Mouse (Mus musculus) heart, postnatal 14 days (tissue): ENCODE results near the gene Nudt15. TPM values are rescaled to one million over a fixed set of nuclear protein-coding genes. Genes with fewer than 3 reads are reported as not detected.

Experiments used
- DNase-seq, 2 experiments: peaks; one replicate each; pipeline ENCODE4 v3.0.0; 2021 to 2022
- intact Hi-C: fragments of 180-260 bp; cut with DNase I; formaldehyde crosslinking; loops from one replicate; pipeline ENCODE4 v1.15.1; 2025
- total RNA-seq, 2 experiments: library from RNA; stranded (reverse); gene quantifications; 2 replicates each; pipeline ENCODE4 v1.2.3; 2021

Gene Nudt15
- total RNA-seq, 2 experiments from 2014 or later = 7.7 to 9.0 TPM

- intact Hi-C loops = loop anchor here (2.0 to 5.0 kb wide), 3 partner anchors 90 to 367 kb away; partner anchors contain the start of genes Itm2b and Rb1
- DNase-seq = peak in 1 of 2 experiments; percentile 48
These were observed 73.4 kb downstream of the Nudt15 start for GRCm38 (mm10) chr14:73474636-73475093.

DNA sequence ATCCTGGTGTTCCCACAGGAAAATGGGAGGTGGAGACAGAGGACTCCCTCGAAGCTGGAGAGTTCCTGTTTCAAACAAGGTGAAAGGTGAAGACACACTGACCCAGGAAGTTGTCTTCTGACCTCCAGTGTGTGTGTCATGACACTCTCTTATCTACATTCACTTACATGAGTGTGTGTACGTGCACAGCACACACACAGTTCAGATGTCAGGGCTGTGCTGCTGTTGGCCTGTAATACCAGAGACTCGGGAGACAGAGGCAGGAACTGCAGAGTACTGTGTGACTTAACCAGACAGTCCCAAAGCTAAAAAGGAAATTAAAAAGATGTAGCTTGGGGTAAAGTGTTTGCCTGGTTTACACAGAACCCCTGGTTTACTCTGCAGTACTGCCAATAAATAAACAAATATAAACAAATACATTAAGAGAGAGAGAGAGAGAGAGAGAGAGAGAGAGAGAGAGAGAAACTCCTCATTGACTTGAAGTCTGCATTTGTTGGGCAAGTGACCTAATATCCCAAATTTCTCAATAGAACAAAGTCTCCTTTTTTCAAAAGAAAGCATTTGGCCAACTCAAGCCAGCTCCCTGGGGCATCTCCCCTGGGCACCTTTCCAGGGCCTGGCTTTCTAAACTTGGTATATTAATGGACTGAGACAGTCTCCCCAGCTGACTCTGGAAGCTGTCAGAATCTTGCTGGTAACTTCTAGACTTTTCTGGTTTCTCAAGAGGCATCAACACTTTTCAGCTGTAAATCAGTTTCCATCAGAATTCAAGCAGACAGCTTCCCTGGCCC is 74.2 kb downstream of the Nudt15 start:
- peak; percentile 70 to 75 for DNase-seq
- intact Hi-C loops = loop anchor here (2.0 to 5.0 kb wide), 3 partner anchors 89 to 367 kb away; partner anchors contain the start of genes Itm2b and Rb1

GRCm38 (mm10) chr14:73472205-73472604 is 75.8 kb downstream of the Nudt15 start:
- no peak for DNase-seq
- intact Hi-C loops = loop anchor here (5.0 kb wide), 1 partner anchor 365 kb away; no protein-coding TSS in a partner anchor

GRCm38 (mm10) chr14:73470593-73470992 is 77.4 kb downstream of the Nudt15 start:
- intact Hi-C loops = loop anchor here (5.0 kb wide), 1 partner anchor 363 kb away; no protein-coding TSS in a partner anchor
- no peak for DNase-seq

DNA sequence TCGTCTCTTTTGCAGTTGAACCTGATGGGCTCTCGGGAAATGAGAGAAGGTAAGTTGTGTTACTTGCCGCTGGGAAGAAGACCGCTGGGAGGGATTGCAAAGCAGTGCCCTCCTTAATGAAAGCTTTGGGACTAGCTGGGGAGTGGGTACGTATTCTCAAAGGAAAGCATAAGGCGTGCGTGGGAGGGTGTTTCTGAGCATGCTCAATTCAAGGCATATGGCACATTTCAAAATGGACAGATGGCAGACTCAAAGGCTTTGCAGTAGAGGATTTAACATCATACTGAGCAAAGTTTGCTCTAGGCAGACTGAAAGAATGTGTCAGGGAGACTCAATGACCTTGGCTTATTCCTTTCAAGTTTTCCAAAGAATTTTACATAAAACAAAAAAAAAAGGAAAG is 78.5 kb downstream of the Nudt15 start:
- intact Hi-C loops = no loop called here
- no peak for DNase-seq

Other genes with a start within 250 kb of the Nudt15 start
- 10 to 100 TPM; 20.0 to 23.8 TPM for gene Rb1, start 222.4 kb downstream of the Nudt15 start, total RNA-seq
- gene Itm2b, start 163.0 kb downstream of the Nudt15 start, total RNA-seq = 100 to 1,000 TPM; 584 to 674 TPM
- 10 to 100 TPM; 17.9 to 18.8 TPM for gene Med4, start 38.2 kb downstream of the Nudt15 start, total RNA-seq
- gene Sucla2, start 22.9 kb downstream of the Nudt15 start, total RNA-seq = 100 to 1,000 TPM; 728 to 730 TPM
- not detected for gene Gm21750, start 113.0 kb upstream of the Nudt15 start, total RNA-seq